Mouse (Mus musculus) gastrocnemius, adult 2 months (tissue): ENCODE measurements at regions not wholly inside any gene's neighbourhood (a gene's known extent, or its start where the extent isn't known, plus 50 kb on each side); places are given as distances from the start of the nearest gene placed in this dataset.

Experiments used
- DNase-seq: peaks from one replicate; pipeline ENCODE4 v3.0.0; 2022
- H3K27ac ChIP-seq: fragments of 200-600 bp; 2 replicates; pipeline ENCODE4 v1.8.1; 2022; ENCODE audit warnings: mild to moderate bottlenecking
- H3K4me3 ChIP-seq: fragments of 200-600 bp; 2 replicates; pipeline ENCODE4 v1.8.1; 2022; ENCODE audit warnings: mild to moderate bottlenecking, moderate library complexity
- CTCF ChIP-seq: fragments of 200-600 bp; IDR thresholded peaks from 2 replicates; pipeline ENCODE4 v1.8.1; 2022; ENCODE audit warnings: antibody characterized with exemption, mild to moderate bottlenecking, moderate library complexity
- intact Hi-C: fragments of 180-260 bp; cut with DNase I; formaldehyde crosslinking; loops from one replicate; pipeline ENCODE4 v1.15.1; 2025

GRCm38 (mm10) chr9:71369760-71370159, 116.0 kb downstream of the Polr2m start:
- peak; percentile 32; the same call in 1 of the 2 replicates for TF ChIP-seq CTCF
- H3K27ac ChIP-seq = no peak overlapping the region
- no peak for DNase-seq
- no peak overlapping the region for H3K4me3 ChIP-seq
- intact Hi-C loops = no loop called here

- intact Hi-C loops = no loop called here
- TF ChIP-seq CTCF = no peak
- Histone ChIP-seq H3K27ac (no peak overlapping the region), H3K4me3 (no peak overlapping the region)
- DNase-seq = no peak
These were observed 116.5 kb downstream of the Polr2m start for GRCm38 (mm10) chr9:71369202-71369601.

- no peak for DNase-seq
- Histone ChIP-seq H3K27ac (no peak overlapping the region), H3K4me3 (no peak overlapping the region)
- intact Hi-C loops = no loop called here
- no peak for TF ChIP-seq CTCF
These were observed 119.2 kb downstream of the Polr2m start for GRCm38 (mm10) chr9:71366573-71366972.

- intact Hi-C loops = no loop called here
- DNase-seq = no peak
- TF ChIP-seq CTCF = no peak
These were observed 120.5 kb downstream of the Polr2m start for GRCm38 (mm10) chr9:71365177-71365738.

GRCm38 (mm10) chr9:71364047-71364665, 121.6 kb downstream of the Polr2m start:
- no peak for TF ChIP-seq CTCF
- DNase-seq = no peak
- Histone ChIP-seq H3K27ac (no peak overlapping the region), H3K4me3 (no peak overlapping the region)
- intact Hi-C loops = no loop called here

More at GRCm38 (mm10) chr9:71365177-71365738, 120.5 kb downstream of the Polr2m start:
- Histone ChIP-seq H3K4me3 (no peak overlapping the region), H3K27ac (no peak overlapping the region)

- intact Hi-C loops = no loop called here
- Histone ChIP-seq H3K4me3 (no peak overlapping the region), H3K27ac (no peak overlapping the region)
- no peak for TF ChIP-seq CTCF
- DNase-seq = no peak
These were observed 123.3 kb downstream of the Polr2m start for GRCm38 (mm10) chr9:71362401-71362800.

- no peak overlapping the region for H3K4me3 ChIP-seq
- peak; percentile 54 for DNase-seq
- intact Hi-C loops = no loop called here
- no peak overlapping the region for H3K27ac ChIP-seq
- no peak for TF ChIP-seq CTCF
These were observed 123.8 kb downstream of the Polr2m start for GRCm38 (mm10) chr9:71361961-71362360.

GRCm38 (mm10) chr9:71361311-71361710, 124.4 kb downstream of the Polr2m start:
- Histone ChIP-seq H3K27ac (no peak overlapping the region), H3K4me3 (no peak overlapping the region)
- intact Hi-C loops = no loop called here
- no peak for TF ChIP-seq CTCF
- no peak for DNase-seq

- Histone ChIP-seq H3K4me3 (no peak overlapping the region), H3K27ac (no peak overlapping the region)
- DNase-seq = no peak
- TF ChIP-seq CTCF = no peak
- intact Hi-C loops = no loop called here
These were observed 125.1 kb downstream of the Polr2m start for GRCm38 (mm10) chr9:71360676-71361075.

- Histone ChIP-seq H3K4me3 (no peak overlapping the region), H3K27ac (no peak overlapping the region)
- peak; percentile 92 for TF ChIP-seq CTCF
- no peak for DNase-seq
- intact Hi-C loops = loop anchor here (1.0 to 5.0 kb wide), 2 partner anchors 88 to 263 kb away; no protein-coding TSS in a partner anchor
These were observed 126.8 kb downstream of the Polr2m start for GRCm38 (mm10) chr9:71358961-71359360.

GRCm38 (mm10) chr9:71355721-71356120, 130.0 kb downstream of the Polr2m start:
- no peak for DNase-seq
- no peak overlapping the region for H3K27ac ChIP-seq
- intact Hi-C loops = loop anchor here (5.0 kb wide), 1 partner anchor 267 kb away; no protein-coding TSS in a partner anchor
- no peak overlapping the region for H3K4me3 ChIP-seq
- TF ChIP-seq CTCF = no peak
